Mouse (Mus musculus): Measurements from ENCODE around the gene Pkp4.

GRCm38 (mm10) chr2:59171533-59171932 is 10.9 kb downstream of the Pkp4 start:
- TF ChIP-seq CTCF (IDR thresholded peaks at IDR 0.05; ENCODE audit: low read depth, low read length) (no peak), POLR2A (IDR thresholded peaks at IDR 0.05; ENCODE audit: extremely low read depth, insufficient read depth, low read length) (no peak)

Measured in liver, adult 2 months (tissue).